Mouse (Mus musculus) ES-E14 (cell line): ENCODE data around the gene Itfg2.

Source experiments
- CHD2 ChIP-seq: IDR thresholded peaks from 2 replicates; pipeline ENCODE4 v1.6.1; 2014; ENCODE audit warnings: mild to moderate bottlenecking, low read depth, low read length, inconsistent platforms
- HCFC1 ChIP-seq: IDR thresholded peaks from 2 replicates; pipeline ENCODE4 v1.6.1; 2012; ENCODE audit warnings: low read length, inconsistent platforms, borderline replicate concordance; ENCODE audit not compliant: insufficient read depth
- MAFK ChIP-seq: IDR thresholded peaks from 2 replicates; pipeline ENCODE4 v1.6.1; 2014; ENCODE audit warnings: mild to moderate bottlenecking, low read depth, low read length, inconsistent platforms; ENCODE audit not compliant: insufficient read depth
- ZC3H11A ChIP-seq: IDR thresholded peaks from 2 replicates; pipeline ENCODE4 v1.6.1; 2012; ENCODE audit warnings: low read depth, mild to moderate bottlenecking, inconsistent platforms, low read length, borderline replicate concordance

GRCm38 (mm10) chr6:128466043-128466442 is 41.3 kb upstream of the Itfg2 start:
- TF ChIP-seq HCFC1 (no peak), CHD2 (no peak), MAFK (no peak), ZC3H11A (no peak)
